Mouse (Mus musculus): ENCODE results near the gene Pfn1.

Gene Pfn1

DNA sequence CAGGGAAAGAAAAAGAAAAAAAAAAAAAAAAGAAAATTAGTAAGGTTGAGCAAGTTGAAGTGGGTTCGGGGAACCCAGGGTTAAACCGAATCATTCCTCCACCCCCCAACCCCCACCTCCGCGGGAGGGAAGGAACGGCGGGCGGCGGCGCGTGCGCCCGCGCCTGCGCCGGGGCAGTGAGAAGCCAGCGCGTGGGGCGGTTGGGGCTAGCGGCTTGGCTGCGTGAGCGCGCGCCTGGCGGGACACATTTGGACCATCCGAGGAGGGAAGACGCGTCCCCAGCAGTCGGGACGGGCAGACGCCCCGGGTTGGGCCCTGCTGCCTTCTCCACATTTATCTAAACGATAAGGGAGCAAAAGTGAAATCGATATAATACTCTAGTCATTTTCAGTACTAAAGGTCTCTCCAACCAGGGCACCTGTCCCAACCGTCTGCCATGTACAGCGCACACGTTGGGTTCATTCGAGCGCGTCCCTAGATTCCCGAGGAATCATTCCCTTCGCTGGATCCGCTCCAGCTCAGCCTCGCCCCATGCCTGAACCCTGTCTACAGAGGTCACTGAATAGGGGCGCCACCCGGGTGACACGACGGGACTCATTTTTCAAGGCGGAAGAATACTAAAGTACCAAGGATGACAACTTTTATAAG is 603 bp upstream of the Pfn1 start:
- DNase-seq (ENCODE audit: low spot score), result peak; percentile 53

GRCm38 (mm10) chr11:70653345-70654197 is 873 bp downstream of the Pfn1 start:
- DNase-seq (ENCODE audit: low spot score), result no peak

- no peak for DNase-seq (ENCODE audit: low spot score)
These were observed 1.5 kb downstream of the Pfn1 start for GRCm38 (mm10) chr11:70652884-70653344.

DNA sequence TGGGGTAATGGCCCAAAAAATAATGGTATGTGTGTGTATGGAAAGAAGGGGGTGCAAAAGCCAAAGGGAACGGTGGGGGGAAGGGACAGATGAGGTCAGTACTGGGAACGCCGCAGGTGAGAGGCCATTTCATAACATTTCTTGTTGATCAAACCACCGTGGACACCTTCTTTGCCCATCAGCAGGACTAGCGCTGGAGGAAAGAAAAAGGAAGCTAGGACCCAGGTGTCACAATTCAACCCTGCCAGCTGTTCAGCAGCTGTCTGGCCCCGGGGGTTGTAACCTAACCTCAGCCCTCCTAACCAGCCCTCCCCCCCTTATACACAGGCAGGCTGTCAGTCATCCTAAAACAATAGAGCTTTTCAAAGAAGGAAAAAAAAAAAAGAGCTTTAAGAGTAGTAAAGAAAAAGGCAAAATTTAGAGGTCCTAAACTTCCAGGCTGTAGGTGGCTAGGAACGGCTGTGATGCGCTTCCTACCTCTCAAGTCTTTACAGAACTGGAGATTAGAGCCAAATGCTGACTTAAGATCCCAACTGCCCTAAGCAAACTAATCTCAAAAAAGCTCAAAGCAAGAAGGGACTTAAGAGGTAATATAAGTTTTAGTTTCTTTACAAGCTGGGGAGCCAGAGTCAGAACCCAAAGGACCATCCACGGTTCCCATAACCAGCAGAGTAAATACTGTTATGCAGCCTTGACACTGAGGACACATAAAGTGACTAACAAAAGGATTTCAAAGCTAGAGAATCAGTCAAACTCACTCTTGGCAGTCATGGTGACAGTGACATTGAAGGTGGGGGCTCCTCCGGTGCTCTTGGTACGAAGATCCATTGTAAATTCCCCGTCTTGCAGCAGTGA is 2.2 kb downstream of the Pfn1 start:
- DNase-seq (ENCODE audit: low spot score), result no peak

DNA sequence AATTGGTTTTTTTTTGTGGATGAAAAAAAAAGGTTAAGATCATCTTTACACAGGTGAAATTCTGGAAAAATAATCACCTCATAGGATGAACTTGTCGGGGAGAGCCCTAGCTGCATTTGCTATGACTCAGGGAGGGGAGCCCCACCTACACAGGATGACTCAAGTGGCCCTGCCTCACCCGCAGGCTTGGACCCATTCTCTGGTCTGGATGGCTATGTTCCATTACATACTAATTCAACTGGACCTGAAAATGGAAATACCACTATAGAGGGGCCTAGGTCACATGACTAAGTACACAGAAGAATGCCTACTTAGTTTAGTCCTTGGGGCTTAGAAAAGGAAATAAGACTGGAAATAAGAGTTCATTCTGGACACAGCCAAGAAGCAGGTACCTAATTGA is 3.1 kb downstream of the Pfn1 start:
- DNase-seq (ENCODE audit: low spot score), result no peak

DNA sequence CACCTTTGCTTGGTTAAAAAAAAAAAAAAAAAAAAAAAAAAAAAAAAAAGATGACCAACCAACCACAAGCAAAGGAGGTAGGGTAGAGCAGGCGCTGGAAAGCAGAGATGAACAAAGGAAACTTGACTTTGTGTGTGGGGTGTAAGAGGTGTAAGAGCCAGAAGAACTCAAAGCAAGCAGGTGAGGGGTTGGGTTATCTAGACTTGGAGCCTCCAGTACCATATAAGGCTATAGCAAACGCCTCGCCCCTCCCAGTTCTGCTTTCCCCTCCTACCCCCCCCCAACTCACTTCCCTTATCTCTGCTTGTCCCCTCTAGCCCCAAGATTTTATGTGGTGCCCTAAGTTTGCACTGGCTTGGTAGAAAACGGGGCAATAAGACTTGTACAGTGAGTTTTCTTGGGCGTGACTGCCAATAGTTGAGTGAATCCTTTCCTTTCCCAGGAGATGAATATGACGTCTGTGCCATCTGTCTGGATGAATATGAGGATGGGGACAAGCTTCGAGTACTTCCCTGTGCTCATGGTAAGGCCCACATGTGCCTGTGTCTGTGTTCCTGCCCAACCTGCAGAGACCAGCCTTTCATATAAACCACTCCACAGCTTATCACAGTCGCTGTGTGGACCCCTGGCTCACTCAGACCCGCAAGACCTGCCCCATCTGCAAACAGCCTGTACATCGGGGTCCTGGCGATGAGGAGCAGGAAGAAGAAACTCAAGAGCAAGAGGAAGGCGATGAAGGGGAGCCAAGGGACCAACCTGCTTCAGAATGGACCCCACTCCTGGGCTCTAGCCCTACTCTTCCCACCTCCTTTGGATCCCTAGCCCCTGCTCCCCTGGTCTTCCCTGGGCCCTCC is 3.9 kb downstream of the Pfn1 start:
- no peak for DNase-seq (ENCODE audit: low spot score)

- DNase-seq (ENCODE audit: low spot score), result no peak
These were observed 5.2 kb downstream of the Pfn1 start for GRCm38 (mm10) chr11:70649185-70649734.

DNA sequence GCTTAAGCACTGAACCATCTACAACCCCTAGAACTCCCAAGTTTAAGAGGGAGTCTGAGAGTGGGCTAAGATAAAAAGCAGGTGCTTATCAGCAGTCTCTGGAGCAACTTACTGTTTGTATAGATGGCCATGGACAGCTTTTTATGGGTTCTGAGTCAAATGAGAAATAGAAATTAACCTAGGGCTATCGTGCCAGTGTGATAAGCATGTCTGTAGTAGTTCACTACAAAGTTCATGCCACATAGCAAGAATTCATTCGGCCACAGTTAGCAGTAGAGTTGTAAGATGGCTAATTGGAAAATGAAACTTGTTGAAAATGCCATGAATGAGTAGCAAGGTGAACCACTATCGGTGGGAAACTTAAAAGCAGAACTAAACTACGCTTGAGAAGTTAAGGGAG is 5.9 kb downstream of the Pfn1 start:
- DNase-seq (ENCODE audit: low spot score), result no peak

DNA sequence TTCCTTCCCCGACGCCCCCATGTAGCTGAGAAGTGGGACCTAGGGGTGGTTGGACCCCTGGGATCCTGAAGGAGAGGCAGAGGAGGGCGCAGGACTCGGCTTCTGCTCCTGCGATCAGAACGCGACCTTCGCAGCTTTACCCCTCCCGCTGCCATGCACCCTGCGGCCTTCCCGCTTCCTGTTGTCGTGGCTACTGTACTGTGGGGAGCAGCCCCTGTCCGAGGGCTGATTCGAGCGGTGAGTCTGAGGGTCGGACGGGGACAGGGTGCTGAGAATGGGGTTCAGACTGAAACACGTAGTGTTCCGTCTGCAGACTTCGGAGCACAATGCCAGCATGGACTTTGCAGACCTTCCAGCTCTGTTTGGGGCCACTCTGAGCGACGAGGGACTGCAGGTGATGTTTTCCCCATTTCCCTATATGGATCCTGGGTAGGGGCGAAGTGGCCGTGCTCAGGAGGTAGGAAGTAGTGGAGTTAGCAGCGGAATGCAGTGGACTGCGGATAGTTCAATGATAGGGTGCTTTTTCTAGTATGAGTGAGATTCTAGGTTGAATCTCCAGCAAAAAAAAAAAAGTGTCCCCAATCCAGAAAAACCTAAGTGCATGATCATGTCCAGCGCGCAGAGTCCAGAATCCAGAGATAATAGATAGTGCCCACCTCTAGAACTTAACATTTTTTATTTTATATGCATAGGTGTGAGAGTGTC is 6.6 kb downstream of the Pfn1 start:
- no peak for DNase-seq (ENCODE audit: low spot score)

DNA sequence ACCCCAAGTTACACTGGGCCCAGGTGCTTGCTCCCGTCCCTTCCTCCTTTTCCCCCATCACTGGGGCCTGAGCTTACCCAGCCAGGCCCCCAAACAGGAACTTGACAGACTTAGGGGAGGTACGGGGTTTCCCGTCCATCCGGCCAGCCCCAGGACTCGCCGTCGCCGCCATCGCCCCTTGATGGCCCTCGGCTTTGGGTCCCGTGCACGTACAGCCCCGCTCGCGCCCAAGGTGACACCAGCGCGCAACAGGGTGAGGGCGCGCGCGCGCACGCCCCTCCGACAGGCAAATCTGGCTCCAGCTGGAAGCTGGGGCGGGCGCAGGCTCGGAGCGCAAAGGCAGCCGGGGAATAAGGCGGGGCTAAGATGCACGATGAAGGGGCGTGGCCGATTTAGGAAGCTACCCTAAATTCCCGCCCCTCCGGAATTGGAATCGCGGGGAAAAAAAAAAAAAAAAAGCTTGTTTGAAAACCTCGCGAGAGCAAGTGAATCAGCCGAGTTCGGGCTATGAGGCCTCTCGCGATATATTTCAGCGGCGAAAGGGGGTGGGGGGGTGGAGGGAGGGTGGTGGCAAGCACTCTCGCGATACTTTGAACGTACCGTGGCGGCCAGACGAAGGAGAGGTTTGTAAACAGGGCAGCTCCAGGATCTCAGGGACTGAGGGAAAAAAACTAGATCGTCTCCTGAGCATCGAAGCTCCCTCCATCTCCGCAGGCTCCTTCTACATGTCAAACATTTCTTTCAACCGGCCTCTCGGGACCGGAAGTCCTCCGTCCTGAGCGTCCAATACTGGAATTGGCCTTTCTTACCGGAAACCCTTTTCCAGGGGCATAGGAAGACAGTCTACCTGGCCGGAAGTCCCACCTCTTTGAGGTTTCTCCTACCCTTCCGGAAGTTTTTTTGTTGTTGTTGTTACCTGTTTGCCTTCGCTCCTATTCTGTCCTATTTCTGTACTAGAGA is 7.5 kb downstream of the Pfn1 start, which contains the start of the genes Rnf167 and Slc25a11:
TSS of gene Rnf167 (plus strand) at position 545 of the 960 bp plus-strand sequence.
TSS of gene Slc25a11 (minus strand) at position 789 of the 960 bp plus-strand sequence.
- DNase-seq (ENCODE audit: low spot score), result peak; percentile 85

DNA sequence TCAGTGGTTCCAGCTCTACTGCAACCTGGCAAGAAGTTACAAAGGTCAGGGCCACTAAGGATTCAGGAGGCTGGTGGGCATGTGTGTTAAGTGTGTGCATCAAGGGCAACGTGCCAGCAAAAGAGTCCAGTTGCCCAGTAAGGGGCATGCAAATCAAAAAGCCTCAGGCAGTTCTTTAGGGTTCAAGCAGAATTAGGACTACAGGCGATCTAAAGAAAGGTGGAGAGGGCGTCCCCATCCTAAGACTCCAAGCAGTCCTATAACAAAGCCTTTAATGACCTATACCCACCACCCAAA is 8.2 kb downstream of the Pfn1 start:
- no peak for DNase-seq (ENCODE audit: low spot score)

DNA sequence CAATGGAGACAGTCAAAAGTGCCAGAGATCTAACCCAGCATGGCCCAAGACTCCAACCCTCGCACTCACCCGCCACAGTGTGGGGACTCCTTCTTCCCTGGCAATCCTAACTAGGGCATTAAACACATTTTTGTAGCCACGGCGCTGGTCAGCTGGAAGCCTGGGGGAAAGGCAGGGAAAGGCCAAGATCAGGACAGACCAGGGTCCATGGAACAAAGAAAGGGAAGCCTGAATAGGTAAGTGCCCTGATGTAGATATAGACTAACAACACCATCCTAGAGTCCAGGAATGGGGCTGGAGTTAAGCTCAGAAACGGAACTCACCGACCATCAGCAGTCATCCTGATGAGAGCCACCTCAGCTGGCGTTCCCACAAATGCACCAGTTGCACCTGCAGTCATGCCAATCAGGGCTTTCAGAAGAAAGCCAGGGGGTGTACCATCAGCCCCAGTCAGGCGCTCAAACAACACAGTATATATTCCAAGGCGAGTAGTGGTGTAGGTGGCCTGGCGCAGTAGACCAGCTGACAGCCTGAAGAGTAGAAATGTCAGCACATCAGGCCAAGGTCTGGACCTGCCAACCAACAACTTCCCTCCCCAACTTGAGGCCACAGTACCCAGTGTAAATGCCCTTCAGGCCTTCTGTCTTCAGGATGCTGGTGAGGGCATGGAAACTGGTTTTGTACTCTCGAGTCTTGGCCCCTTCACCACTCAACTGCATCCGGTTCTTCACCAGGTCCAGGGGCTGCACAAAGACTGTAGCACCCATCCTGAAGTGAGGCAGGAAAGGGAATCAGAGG is 8.8 kb downstream of the Pfn1 start:
- DNase-seq (ENCODE audit: low spot score), result no peak

GRCm38 (mm10) chr11:70644564-70645103 is 9.8 kb downstream of the Pfn1 start:
- no peak for DNase-seq (ENCODE audit: low spot score)

- DNase-seq (ENCODE audit: low spot score), result no peak
These were observed 11.4 kb downstream of the Pfn1 start for GRCm38 (mm10) chr11:70643051-70643450.

- no peak for DNase-seq (ENCODE audit: low spot score)
These were observed 13.2 kb downstream of the Pfn1 start for GRCm38 (mm10) chr11:70641241-70641640.

DNA sequence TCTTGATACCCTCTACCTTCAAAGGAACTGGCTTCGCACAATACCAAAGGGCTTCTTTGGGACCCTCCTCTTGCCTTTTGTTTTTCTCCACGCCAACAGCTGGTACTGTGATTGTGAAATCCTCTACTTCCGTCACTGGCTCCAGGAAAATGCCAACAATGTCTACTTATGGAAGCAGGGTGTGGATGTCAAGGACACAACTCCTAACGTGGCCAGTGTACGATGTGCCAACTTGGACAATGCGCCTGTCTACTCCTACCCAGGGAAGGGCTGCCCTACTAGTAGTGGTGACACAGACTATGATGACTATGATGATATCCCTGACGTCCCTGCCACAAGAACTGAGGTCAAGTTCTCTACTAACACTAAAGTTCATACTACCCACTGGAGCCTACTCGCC is 14.5 kb downstream of the Pfn1 start:
- DNase-seq (ENCODE audit: low spot score), result no peak

GRCm38 (mm10) chr11:70638714-70639278 is 15.6 kb downstream of the Pfn1 start, which contains the start of gene Gp1ba:
TSS of gene Gp1ba (plus strand) at chr11:70639122.
- no peak for DNase-seq (ENCODE audit: low spot score)

GRCm38 (mm10) chr11:70638293-70638692 is 16.2 kb downstream of the Pfn1 start:
- no peak for DNase-seq (ENCODE audit: low spot score)

Measured in urinary bladder, postnatal 10 days (tissue).